Mouse (Mus musculus): ENCODE data around the gene 4931428F04Rik.
A peak's percentile ranks its signal among the peaks of the same experiment; 100 is the strongest.
"Not testable (repeated sequence)": the region's sequence is repeated elsewhere in the genome, so short reads cannot be mapped to it uniquely, and the experiment has no call there.

4931428F04Rik gene

DNA sequence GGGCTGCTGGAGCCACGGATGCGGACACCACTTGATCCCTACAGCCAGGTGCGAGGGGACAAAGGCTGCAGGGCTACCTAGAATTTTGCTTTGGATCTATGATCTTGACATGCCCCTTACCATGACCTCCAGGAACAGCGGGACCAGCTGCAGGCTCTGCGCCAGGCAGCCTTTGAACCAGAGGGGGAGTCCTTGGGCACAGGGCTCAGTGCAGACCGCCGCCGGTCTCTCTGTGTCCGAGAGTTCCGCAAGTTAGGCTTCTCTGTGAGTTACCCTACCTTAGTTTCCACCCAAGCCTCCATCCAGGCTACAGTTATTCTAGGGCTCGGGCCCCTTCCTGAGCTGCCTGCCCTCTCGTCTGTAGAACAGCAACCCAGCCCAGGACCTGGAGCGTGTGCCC, 18.0 kb upstream of the 4931428F04Rik start:
- no peak for DNase-seq (ENCODE audit: low read depth, low spot score)

DNA sequence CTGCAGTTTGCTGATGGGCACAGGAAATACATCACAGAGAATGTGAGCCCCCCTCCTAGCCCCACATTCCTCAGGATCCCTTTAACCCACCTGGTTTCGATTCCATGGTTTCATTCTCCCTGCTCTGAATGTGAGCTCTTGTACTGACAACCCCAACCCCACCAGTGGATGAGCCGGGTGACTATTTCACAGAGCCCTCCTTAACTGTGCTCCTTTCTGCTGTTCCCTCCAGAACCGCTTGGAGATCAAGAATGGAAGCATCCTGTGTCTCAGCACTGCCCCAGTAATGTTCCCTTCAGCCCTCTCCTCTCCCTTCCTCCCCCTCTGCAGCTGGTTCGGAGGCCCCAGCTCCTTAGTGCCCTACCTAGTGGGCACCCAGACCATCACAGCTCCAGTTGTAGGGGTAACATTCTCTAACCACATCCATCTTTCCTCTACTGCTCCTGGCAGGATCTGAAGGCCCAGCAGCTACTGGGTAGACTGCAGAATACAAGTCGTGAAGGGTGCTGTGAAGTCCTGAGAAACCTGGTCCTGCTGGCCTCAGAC, 16.6 kb upstream of the 4931428F04Rik start:
- no peak for DNase-seq (ENCODE audit: low read depth, low spot score)

DNA sequence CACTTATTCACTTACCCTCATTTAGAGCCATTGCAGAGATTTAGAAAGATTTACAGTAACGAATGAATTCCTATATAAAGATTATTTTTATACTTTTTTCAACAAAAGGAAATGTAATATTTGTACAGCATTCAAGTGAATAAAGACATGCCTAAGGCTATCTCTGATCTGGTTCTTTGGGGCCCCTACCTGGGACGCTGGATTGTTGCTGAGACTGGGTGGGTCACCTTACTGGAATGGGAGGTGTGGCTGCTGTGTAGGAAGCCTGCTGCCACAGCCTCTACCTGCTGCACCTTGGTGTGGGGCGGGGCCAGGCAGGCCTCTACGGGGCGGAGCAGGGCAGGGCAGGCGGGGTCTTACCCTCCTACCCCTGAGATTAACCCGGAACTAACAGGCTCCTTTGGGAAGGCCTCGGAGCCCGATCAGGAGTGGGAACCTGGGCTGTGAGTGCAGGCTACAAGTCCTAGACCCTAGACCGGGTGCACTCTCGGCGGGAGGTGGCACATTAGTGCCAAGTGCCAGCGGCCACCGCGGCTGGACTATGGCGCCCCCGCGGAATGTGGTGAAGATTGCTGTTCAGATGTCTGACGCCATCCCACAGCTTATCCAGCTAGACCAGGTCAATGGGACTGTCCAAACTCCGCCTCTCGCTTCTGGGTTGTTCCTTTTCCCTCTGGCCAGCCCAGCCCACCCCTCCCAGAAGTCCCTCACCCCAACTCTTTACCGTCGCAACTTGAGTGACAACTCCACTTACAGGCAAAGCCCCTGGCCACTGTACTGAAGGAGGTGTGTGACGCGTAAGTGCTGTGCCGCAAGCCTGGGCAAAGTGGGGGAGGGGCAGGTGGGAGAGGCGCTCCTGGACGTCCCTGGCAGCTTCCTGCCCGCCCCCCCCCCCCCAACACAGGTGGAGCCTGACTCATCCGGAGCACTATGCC, 15.8 kb upstream of the 4931428F04Rik start, which contains the start of gene Elmo3:
Elmo3 (plus strand) TSS at position 391 of the 935 bp plus-strand sequence.
- DNase-seq (ENCODE audit: low read depth, low spot score), result peak; percentile 88

- no peak for DNase-seq (ENCODE audit: low read depth, low spot score)
Measured at GRCm38 (mm10) chr8:105304325-105305210, 14.9 kb upstream of the 4931428F04Rik start.

- no peak for DNase-seq (ENCODE audit: low read depth, low spot score)
Measured at GRCm38 (mm10) chr8:105303874-105304273, 14.2 kb upstream of the 4931428F04Rik start.

DNA sequence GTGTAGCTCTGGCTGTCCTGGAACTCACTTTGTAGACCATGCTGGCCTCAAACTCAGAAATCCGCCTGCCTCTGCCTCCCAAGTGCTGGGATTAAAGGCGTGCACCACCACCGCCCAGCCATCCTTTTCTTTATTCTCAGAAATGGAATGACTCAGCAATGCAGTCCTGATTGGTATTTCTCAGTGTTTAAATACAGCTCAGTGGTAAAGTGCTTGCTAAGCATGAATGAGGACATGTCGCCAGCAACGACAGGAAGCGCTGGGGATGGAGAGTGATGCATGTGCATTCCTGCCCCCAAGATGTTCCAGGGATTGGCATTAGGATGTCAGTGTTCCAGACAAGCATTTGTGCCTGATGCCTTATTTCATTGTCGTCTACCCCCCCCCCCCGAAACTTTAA, 13.7 kb upstream of the 4931428F04Rik start:
- no peak for DNase-seq (ENCODE audit: low read depth, low spot score)

DNA sequence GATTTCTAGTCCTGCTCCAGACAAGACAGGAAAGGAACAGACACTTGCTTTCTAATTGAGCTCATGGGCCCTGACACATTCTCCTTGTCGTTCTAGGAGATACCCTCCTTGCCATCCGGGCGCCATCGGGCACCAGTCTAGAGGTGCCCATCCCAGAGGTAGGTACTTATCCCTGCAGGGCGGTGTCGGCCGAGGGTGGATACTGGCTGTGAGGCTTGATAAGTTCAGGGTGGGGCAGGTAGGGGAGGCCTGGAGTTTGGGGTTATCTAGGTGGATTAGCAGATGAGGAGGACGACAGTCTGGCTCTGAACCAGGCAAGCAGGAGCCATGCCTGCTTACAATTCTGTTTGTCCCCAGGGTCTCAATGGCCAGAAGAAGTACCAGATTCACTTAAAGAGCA, 10.3 kb upstream of the 4931428F04Rik start:
- DNase-seq (ENCODE audit: low read depth, low spot score), result no peak

DNA sequence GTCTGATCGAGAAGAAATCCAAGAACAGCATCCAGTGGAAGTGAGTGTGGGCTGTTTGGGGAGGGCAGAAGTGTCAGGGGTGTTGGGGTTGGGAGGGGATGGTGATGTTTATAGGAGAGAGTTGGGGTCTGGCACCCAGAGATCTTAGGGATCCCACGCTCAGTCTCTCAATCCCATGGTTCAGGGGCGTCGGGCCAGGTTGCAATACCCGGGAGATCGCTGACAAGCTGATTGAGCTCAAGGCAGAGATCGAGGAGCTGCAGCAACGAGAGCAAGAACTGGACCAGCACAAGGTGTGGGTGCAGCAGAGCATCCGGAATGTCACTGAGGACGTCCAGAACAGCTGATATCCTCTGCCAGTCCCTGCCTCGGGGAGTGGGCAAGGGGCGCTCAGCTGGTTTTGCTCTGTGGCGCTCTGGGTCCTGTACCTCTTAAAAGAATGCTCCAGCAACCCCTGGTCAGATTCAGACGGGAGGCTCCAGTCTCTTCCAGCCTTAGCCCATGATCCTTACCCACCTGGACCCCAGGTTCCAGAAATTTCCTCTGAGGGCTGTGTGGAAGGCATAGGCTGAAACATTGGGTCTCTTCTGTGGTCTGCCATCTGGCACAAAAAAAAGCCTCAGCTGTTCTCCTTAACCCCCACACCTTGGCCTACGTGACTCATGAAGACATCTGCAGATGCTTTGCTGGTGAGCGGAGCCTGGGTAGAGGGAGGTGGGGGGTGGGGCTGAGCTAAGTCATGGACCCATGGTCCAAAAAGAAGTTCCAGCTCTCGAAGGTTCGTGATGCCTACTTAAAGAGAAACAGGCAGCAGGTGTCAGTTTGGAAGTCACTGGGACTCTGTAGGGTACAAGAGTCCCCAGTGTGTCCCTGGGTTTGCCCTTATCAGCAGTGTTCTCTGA, 8.9 kb upstream of the 4931428F04Rik start:
- DNase-seq (ENCODE audit: low read depth, low spot score), result no peak

GRCm38 (mm10) chr8:105297511-105298192, 8.0 kb upstream of the 4931428F04Rik start, which contains the start of gene E2f4:
Gene E2f4 (plus strand): TSS chr8:105297663.
- peak; percentile 94 for DNase-seq (ENCODE audit: low read depth, low spot score)

DNA sequence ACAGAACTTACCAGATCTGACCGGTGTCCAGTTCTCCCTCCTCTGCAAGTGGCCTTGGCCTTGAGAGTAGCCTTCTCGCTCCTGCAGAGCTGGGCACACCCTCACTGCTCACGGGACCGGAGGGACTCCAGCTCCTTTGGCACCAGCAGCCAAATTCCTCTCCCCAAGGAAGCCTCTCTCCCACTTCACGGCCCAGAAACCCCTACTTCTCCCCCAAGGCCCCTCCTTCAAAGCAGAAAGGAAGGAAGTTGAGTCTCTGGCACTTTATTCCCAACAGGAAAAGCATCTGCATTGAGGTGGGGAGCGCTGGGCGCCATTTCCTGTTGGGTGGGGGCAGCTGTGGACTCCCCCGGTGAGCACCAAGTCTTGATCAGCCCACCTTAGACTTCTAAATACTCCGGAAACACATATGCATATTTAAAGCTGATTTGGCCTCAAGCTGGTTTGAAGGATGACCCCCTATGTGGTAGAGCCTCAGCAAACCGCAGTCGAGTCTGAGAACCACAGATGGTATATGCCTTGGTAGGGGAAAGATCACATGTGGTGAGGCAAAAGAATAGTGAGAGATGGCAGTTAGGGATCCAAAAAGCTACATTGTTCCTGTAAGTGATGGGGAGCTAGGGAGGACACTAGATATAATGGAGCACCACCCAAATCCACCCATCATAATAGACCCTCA, 6.4 kb upstream of the 4931428F04Rik start, which contains the start of gene Exoc3l:
Exoc3l (minus strand) TSS at position 207 of the 679 bp plus-strand sequence.
- peak; percentile 52 for DNase-seq (ENCODE audit: low read depth, low spot score)

DNA sequence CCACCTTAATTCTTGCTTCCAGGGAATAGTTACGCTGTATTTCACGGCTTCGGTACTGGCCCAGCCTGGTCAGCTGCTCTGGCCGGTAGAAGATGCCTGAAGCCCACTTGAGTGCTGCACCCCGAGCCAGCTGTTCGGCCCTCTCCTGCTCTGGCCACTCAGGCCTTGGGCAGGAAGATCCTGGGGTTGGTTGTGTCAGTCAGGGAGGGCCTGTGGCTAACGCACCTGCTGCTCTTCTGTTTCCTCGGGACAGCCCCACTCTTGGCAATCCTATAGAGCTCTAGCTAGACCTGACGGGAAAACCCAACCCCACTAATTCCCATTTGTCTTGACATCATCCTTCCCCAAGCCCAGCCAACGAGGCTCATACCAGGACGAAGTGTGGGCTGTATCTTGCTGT, 5.6 kb upstream of the 4931428F04Rik start:
- no peak for DNase-seq (ENCODE audit: low read depth, low spot score)

- DNase-seq (ENCODE audit: low read depth, low spot score), result no peak
Measured at GRCm38 (mm10) chr8:105294776-105295175, 5.1 kb upstream of the 4931428F04Rik start.

DNA sequence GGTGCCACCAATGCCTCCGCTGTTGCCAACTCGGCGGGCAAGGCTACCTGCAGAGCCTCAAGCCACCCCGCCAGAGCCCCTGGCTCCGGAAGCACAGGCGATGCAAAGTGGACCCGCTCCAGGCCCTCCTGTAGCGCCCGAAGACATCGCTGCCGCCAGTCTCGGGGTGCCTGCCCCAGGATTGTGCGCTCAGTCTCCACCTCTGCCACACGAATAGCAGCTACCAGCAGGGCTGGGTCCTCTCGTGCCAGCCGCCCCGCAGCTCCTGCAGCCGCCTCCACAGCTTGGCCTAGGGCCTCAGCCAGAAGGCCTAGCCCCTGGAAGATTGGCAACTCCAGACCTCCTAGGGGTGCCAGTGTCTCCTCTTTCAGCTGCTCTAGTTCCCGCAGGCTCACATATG, 3.7 kb upstream of the 4931428F04Rik start:
- DNase-seq (ENCODE audit: low read depth, low spot score), result no peak

DNA sequence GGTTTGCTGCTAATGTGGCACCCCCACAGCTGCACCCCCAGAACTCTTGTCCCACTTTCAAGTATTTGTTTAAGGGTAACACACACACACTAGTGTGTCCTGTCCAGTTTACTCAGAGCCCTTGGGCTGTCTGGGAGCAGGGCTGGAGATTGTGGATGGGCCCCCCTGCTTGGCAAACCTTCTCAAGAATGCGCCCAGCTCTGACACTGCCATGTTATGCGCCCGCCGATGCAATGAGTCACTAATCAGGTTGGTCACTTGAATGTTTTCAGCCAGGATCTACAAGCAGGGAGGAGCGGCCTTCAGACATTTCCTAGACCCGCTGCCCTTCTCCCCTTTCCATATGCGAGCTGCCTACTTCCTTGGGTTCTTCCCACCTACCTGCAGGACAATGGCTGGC, 2.8 kb upstream of the 4931428F04Rik start:
- DNase-seq (ENCODE audit: low read depth, low spot score), result no peak

DNA sequence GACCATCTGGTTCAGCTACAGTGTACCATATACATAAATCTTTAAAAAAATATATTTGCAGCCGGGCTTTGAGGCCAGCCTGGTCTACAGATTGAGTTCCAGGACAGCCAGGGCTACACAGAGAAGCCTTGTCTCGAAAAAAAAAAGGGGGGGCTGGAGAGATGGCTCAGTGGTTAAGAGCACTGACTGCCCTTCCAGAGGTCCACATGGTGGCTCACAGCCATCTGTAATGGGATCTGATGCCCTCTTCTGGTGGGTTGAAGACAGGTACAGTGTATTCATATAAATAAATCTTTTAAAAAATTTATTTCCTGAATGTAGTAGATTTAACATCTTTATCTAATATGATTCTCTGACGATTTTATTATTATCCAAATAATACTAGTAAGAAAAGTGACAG, 2.1 kb upstream of the 4931428F04Rik start:
- not testable (repeated sequence) for DNase-seq (ENCODE audit: low read depth, low spot score)

DNA sequence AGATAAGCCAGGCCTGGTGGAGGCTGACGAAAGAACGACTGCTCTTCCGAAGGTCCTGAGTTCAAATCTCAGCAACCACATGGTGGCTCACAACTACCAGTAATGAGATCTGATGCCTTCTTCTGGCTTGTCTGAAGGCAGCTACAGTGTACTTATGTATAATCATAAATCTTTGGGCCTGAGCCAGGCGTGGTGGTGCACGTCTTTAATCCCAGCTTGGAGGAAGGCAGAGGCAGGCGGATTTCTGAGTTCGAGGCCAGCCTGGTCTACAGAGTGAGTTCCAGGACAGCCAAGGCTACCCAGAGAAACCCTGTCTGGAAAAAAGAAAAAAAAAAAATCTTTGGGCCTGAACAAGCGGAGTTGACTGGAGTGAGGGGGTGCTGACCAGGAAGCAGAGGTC, 1.7 kb upstream of the 4931428F04Rik start:
- not testable (repeated sequence) for DNase-seq (ENCODE audit: low read depth, low spot score)

- DNase-seq (ENCODE audit: low read depth, low spot score), result peak; percentile 93
Measured at GRCm38 (mm10) chr8:105290554-105291314, 1.1 kb upstream of the 4931428F04Rik start.

- DNase-seq (ENCODE audit: low read depth, low spot score), result peak; percentile 99
Measured at GRCm38 (mm10) chr8:105288958-105289732, 519 bp downstream of the 4931428F04Rik start.

Measured in ES-CJ7 (cell line).